Mouse (Mus musculus): ENCODE measurements around the gene Ogg1.

DNA sequence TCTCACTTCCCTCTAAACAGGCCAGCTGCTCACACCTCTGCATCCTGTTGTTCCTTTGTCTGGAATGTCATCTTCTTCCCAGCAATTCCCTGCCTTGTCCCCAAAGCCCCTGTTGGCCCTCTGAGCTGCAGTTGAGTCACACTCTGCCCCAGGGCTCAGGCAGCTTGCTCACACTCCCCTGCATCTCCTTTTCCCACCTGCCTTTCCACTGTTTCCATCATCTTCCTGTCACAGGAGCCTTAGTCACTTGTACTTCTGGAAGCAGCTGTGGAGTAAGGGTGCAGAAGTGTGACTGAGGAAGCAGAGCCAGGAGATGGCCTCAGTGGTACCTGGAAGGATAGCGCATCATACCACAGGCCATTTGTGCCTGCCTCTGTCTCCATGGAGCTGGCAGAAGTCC is 35.5 kb downstream of the Ogg1 start:
- TF ChIP-seq POLR2A (IDR thresholded peaks at IDR 0.05; ENCODE audit: insufficient read depth, low read length) (no peak), CTCF (IDR thresholded peaks at IDR 0.05; ENCODE audit: low read depth, low read length) (no peak), EP300 (IDR thresholded peaks at IDR 0.05; ENCODE audit: insufficient read depth, low read depth, low read length) (no peak)

Data from ES-Bruce4 (cell line).